ENCODE assay signal across 16 mouse cellular contexts in genomic region chr10:111512036-111512568, GRCm38 (mm10). TPM values are rescaled to one million over a fixed set of nuclear protein-coding genes. Genes with fewer than 3 reads are reported as not detected.
DNase-seq lines count a peak whose midpoint lies in the region; ATAC-seq and TF ChIP-seq lines count a peak whose summit lies in the region.
"Had no signal": no experiment of that assay in that cellular context is flagged by ENCODE, and none has a peak within 500 bp of the region (broad histone marks: within the 10 kb centered on the region; RNA-seq: fewer than 3 reads in every experiment).

No protein-coding gene starts in this region.

- H3K9me3 ChIP-seq in intestine, embryonic 15.5 days: no peaks in the 10 kb centered on the region
- no peaks in the 10 kb centered on the region for H3K9me3 ChIP-seq in intestine, embryonic 16.5 days (ENCODE audit: control insufficient read depth, low read length)
- no peaks in the 10 kb centered on the region for H3K9me3 ChIP-seq in stomach, embryonic 14.5 days (ENCODE audit: control insufficient read depth, low read depth, low read length)
- H3K9me3 ChIP-seq in stomach, postnatal 0 days (ENCODE audit: control insufficient read depth, low read length): no peaks in the 10 kb centered on the region
- H3K9me3 ChIP-seq in stomach, embryonic 15.5 days: no peaks in the 10 kb centered on the region
- H3K9me3 ChIP-seq: forebrain, embryonic 13.5 days; G1E; limb, embryonic 12.5 days; midbrain, embryonic 15.5 days had no signal

- WGBS in intestine, embryonic 15.5 days: 42% methylated on average over 10 of the region's 10 CpGs
- WGBS in intestine, embryonic 16.5 days: 56% methylated on average over 10 of the region's 10 CpGs
- 36% methylated on average over 10 of the region's 10 CpGs for WGBS in stomach, embryonic 14.5 days
- 37% methylated on average over 10 of the region's 10 CpGs for WGBS in stomach, postnatal 0 days
- 42% methylated on average over 10 of the region's 10 CpGs for WGBS in stomach, embryonic 15.5 days

- no peak for ATAC-seq in intestine, embryonic 15.5 days
- no peak for ATAC-seq in intestine, embryonic 16.5 days
- no peak; the same call in 1 of the 2 replicates for ATAC-seq in stomach, embryonic 14.5 days (ENCODE audit: insufficient number of reproducible peaks, insufficient read depth, low FRiP score, low read depth)
- no peak for ATAC-seq in stomach, postnatal 0 days (ENCODE audit: low FRiP score, low TSS enrichment)
- ATAC-seq in stomach, embryonic 15.5 days (ENCODE audit: insufficient read depth, low FRiP score, low read depth): no peak
- ATAC-seq: forebrain, embryonic 13.5 days; liver, postnatal 0 days; midbrain, embryonic 15.5 days had no signal

- H3K27ac ChIP-seq in intestine, embryonic 15.5 days: peak overlapping the region; percentile 54; the same call in 1 of the 2 replicates
- no peak overlapping the region for H3K27ac ChIP-seq in intestine, embryonic 16.5 days (ENCODE audit: low read length)
- H3K27ac ChIP-seq in stomach, embryonic 14.5 days (ENCODE audit: low read length): peak overlapping the region; percentile 40; the same call in 1 of the 2 replicates
- H3K27ac ChIP-seq in stomach, postnatal 0 days (replicated peaks): no peak overlapping the region
- H3K27ac ChIP-seq in stomach, embryonic 15.5 days: peak overlapping the region; percentile 37; the same call in 1 of the 2 replicates
- H3K27ac ChIP-seq: forebrain, embryonic 13.5 days; limb, embryonic 12.5 days; midbrain, embryonic 15.5 days had no signal

- no peak overlapping the region for H3K9ac ChIP-seq in intestine, embryonic 15.5 days
- no peak overlapping the region for H3K9ac ChIP-seq in intestine, embryonic 16.5 days (ENCODE audit: low read depth, low read length)
- no peak overlapping the region for H3K9ac ChIP-seq in stomach, embryonic 14.5 days (replicated peaks; ENCODE audit: low read depth, low read length)
- H3K9ac ChIP-seq in stomach, postnatal 0 days (ENCODE audit: low read length): no peak overlapping the region
- no peak overlapping the region for H3K9ac ChIP-seq in stomach, embryonic 15.5 days
- H3K9ac ChIP-seq: forebrain, embryonic 13.5 days; limb, embryonic 12.5 days; liver, postnatal 0 days; midbrain, embryonic 15.5 days had no signal

- no peak for TF ChIP-seq CTCF in stomach, postnatal 0 days (IDR thresholded peaks at IDR 0.05; ENCODE audit: low read depth)

- no peaks in the 10 kb centered on the region for H3K36me3 ChIP-seq in intestine, embryonic 15.5 days
- no peaks in the 10 kb centered on the region for H3K36me3 ChIP-seq in intestine, embryonic 16.5 days (ENCODE audit: control insufficient read depth, insufficient read depth, low read length)
- peaks cover 5% of the 10 kb centered on the region; the same call in 1 of the 2 replicates for H3K36me3 ChIP-seq in stomach, embryonic 14.5 days (ENCODE audit: control insufficient read depth, insufficient read depth, low read length)
- H3K36me3 ChIP-seq in stomach, postnatal 0 days (ENCODE audit: control insufficient read depth, insufficient read depth, low read length): no peaks in the 10 kb centered on the region
- H3K36me3 ChIP-seq in stomach, embryonic 15.5 days: no peaks in the 10 kb centered on the region
- H3K36me3 ChIP-seq: limb, embryonic 12.5 days; midbrain, embryonic 15.5 days had no signal

- intact Hi-C loops in gastrocnemius, postnatal 14 days (cut with DNase I; ENCODE audit: low total_unique reads): no loop called here
- intact Hi-C loops in gastrocnemius, postnatal 36 days (cut with DNase I): no loop called here

- no peak overlapping the region for H3K4me3 ChIP-seq in intestine, embryonic 15.5 days (replicated peaks)
- no peak overlapping the region for H3K4me3 ChIP-seq in intestine, embryonic 16.5 days (ENCODE audit: low read length)
- H3K4me3 ChIP-seq in stomach, embryonic 14.5 days (ENCODE audit: low read depth, low read length): no peak overlapping the region
- no peak overlapping the region for H3K4me3 ChIP-seq in stomach, postnatal 0 days (ENCODE audit: low read depth, low read length)
- H3K4me3 ChIP-seq in stomach, embryonic 15.5 days (replicated peaks): no peak overlapping the region
- H3K4me3 ChIP-seq: forebrain, embryonic 13.5 days; limb, embryonic 12.5 days; midbrain, embryonic 15.5 days had no signal

- peaks cover 30% of the 10 kb centered on the region for H3K4me1 ChIP-seq in intestine, embryonic 15.5 days (replicated peaks)
- H3K4me1 ChIP-seq in intestine, embryonic 16.5 days (ENCODE audit: control insufficient read depth, insufficient read depth, low read length): peaks cover 29% of the 10 kb centered on the region
- H3K4me1 ChIP-seq in stomach, embryonic 14.5 days (ENCODE audit: control insufficient read depth, insufficient read depth, low read length): peaks cover 30% of the 10 kb centered on the region
- peaks cover 3% of the 10 kb centered on the region; the same call in 1 of the 2 replicates for H3K4me1 ChIP-seq in stomach, postnatal 0 days (replicated peaks; ENCODE audit: control insufficient read depth, insufficient read depth)
- H3K4me1 ChIP-seq in stomach, embryonic 15.5 days: peaks cover 31% of the 10 kb centered on the region

- no peaks in the 10 kb centered on the region for H3K27me3 ChIP-seq in intestine, embryonic 15.5 days (replicated peaks)
- H3K27me3 ChIP-seq in intestine, embryonic 16.5 days (replicated peaks; ENCODE audit: control insufficient read depth, insufficient read depth, low read length): no peaks in the 10 kb centered on the region
- H3K27me3 ChIP-seq in stomach, embryonic 14.5 days (ENCODE audit: control insufficient read depth, insufficient read depth, low read length): no peaks in the 10 kb centered on the region
- no peaks in the 10 kb centered on the region for H3K27me3 ChIP-seq in stomach, postnatal 0 days (ENCODE audit: control insufficient read depth, insufficient read depth, low read length)
- no peaks in the 10 kb centered on the region for H3K27me3 ChIP-seq in stomach, embryonic 15.5 days (replicated peaks)
- H3K27me3 ChIP-seq: limb, embryonic 12.5 days had no signal

- DNase-seq in gastrocnemius, postnatal 14 days: peak; percentile 32
- DNase-seq in gastrocnemius, postnatal 36 days: no peak
- no peak for DNase-seq in stomach, postnatal 0 days (ENCODE audit: low spot score)
- no peak for DNase-seq in layer of hippocampus, adult 11-12 months (ENCODE audit: low spot score)
- DNase-seq: cerebellum, adult 8-10 months; liver, postnatal 0 days; right cerebral cortex, postnatal 4 days; thymus, postnatal 14 days had no signal

- TF ChIP-seq EP300 in stomach, postnatal 0 days (optimal IDR thresholded peaks at IDR 0.05): no peak

- no peak overlapping the region for H3K4me2 ChIP-seq in intestine, embryonic 15.5 days (replicated peaks)
- H3K4me2 ChIP-seq in intestine, embryonic 16.5 days (ENCODE audit: low read depth, low read length): no peak overlapping the region
- no peak overlapping the region for H3K4me2 ChIP-seq in stomach, embryonic 14.5 days (replicated peaks; ENCODE audit: low read depth, low read length)
- no peak overlapping the region for H3K4me2 ChIP-seq in stomach, postnatal 0 days (replicated peaks; ENCODE audit: low read depth)
- H3K4me2 ChIP-seq in stomach, embryonic 15.5 days: no peak overlapping the region
- H3K4me2 ChIP-seq: forebrain, embryonic 13.5 days; limb, embryonic 12.5 days; midbrain, embryonic 15.5 days had no signal

RNA-seq across cellular contexts. Expression of gene Phlda1, which starts 6.0 kb away (rescaled TPM):
- 1 to 10 TPM; 6.2 to 6.4 TPM for total RNA-seq in gastrocnemius, postnatal 14 days (2021)
- total RNA-seq in gastrocnemius, postnatal 36 days (2021): 1 to 10 TPM; 3.3 to 3.4 TPM
- polyA plus RNA-seq in intestine, embryonic 15.5 days (2015; fragmentation: Nextera tagmentation; extraction: Ambion mirVana): 38.6 and 43.2 TPM in 2 replicates
- polyA plus RNA-seq in intestine, embryonic 16.5 days (2015; fragmentation: Nextera tagmentation; extraction: Ambion mirVana): 31.9 and 32.2 TPM in 2 replicates
- polyA plus RNA-seq in stomach, embryonic 14.5 days (2014; fragmentation: Nextera tagmentation; extraction: Ambion mirVana): 56.3 and 60.2 TPM in 2 replicates
- 29.6 and 32.3 TPM in 2 replicates for polyA plus RNA-seq in stomach, postnatal 0 days (2015; fragmentation: Nextera tagmentation; extraction: Ambion mirVana)
- polyA plus RNA-seq in stomach, embryonic 15.5 days (2015; fragmentation: Nextera tagmentation; extraction: Ambion mirVana): 44.7 and 58.3 TPM in 2 replicates

RNA-seq across cellular contexts. Expression of gene Nap1l1, which starts 39.1 kb away (rescaled TPM):
- total RNA-seq in gastrocnemius, postnatal 14 days (2021): 10 to 100 TPM; 43.8 to 49.0 TPM
- 10 to 100 TPM; 47.7 to 54.7 TPM for total RNA-seq in gastrocnemius, postnatal 36 days (2021)
- 168 and 196 TPM in 2 replicates for polyA plus RNA-seq in intestine, embryonic 15.5 days (2015; fragmentation: Nextera tagmentation; extraction: Ambion mirVana)
- 118 and 140 TPM in 2 replicates for polyA plus RNA-seq in intestine, embryonic 16.5 days (2015; fragmentation: Nextera tagmentation; extraction: Ambion mirVana)
- polyA plus RNA-seq in stomach, embryonic 14.5 days (2014; fragmentation: Nextera tagmentation; extraction: Ambion mirVana): 272 and 277 TPM in 2 replicates
- polyA plus RNA-seq in stomach, postnatal 0 days (2015; fragmentation: Nextera tagmentation; extraction: Ambion mirVana): 85.1 and 90.6 TPM in 2 replicates
- 188 and 214 TPM in 2 replicates for polyA plus RNA-seq in stomach, embryonic 15.5 days (2015; fragmentation: Nextera tagmentation; extraction: Ambion mirVana)

Comparison
In these comparisons a context has a peak if more than half of its experiments do, and no peak if none do; other contexts are left out.
1. H3K27ac ChIP-seq: peak in intestine, embryonic 15.5 days (single experiment), stomach, embryonic 14.5 days (single experiment) and stomach, embryonic 15.5 days (single experiment); none in intestine, embryonic 16.5 days (single experiment) and stomach, postnatal 0 days (single experiment).